Mouse (Mus musculus) B cell, adult (primary cell): ENCODE measurements around the gene Tmem252. TPM values are rescaled to one million over a fixed set of nuclear protein-coding genes. Genes with fewer than 3 reads are reported as not detected.

Experiments
- total RNA-seq: library from RNA; stranded (reverse); gene quantifications from 4 replicates; pipeline ENCODE4 v1.2.4, GENCODE M21; 2023; ENCODE audit not compliant: inconsistent age

Gene Tmem252
- 0.16 TPM in 1 of 4 replicates, not detected in the others for total RNA-seq

DNA sequence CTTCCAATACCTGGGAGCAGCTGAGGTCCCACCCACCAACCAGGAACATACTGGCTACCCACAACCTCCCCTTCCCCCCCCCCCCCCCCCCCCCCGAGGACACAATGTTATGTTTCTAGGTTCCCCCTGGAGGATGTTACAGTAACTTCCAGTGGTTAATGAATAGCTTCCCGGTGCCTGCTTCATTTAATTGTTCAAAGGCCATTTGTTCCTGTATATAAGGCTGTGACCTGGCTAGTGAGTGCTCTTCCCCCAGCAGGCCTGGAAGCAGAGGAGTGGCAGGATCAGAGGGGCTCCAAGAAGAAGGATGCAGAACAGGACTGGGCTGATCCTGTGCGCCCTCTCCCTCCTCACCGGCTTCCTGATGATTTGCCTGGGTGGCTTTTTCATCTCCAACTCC is at the start of gene Tmem252:
Gene Tmem252, plus strand, starts transcription at position 247 of the 400 bp plus-strand sequence.

Other genes starting within 250 kb of the Tmem252 start
- 30.3 to 38.0 TPM (median 36.0 TPM) in 4 replicates for gene Fam122a, start 196.7 kb upstream of the Tmem252 start, total RNA-seq
- 12.5 to 17.3 TPM (median 14.1 TPM) in 4 replicates for gene Pip5k1b, start 118.1 kb upstream of the Tmem252 start, total RNA-seq
- not detected in 4 replicates for gene Pgm5, start 187.8 kb downstream of the Tmem252 start, total RNA-seq
- 33.5 to 39.0 TPM (median 36.2 TPM) in 4 replicates for gene Gm10053, start 201.7 kb downstream of the Tmem252 start, total RNA-seq
- gene Foxd4, start 227.2 kb downstream of the Tmem252 start, total RNA-seq, result not detected in 4 replicates